Mouse (Mus musculus) lung, adult 2 months (tissue): Measurements from ENCODE around the gene Gm26657. TPM values are rescaled to one million over a fixed set of nuclear protein-coding genes. Genes with fewer than 3 reads are reported as not detected.

Experiments used
- DNase-seq: peaks from one replicate; pipeline ENCODE4 v3.0.0; 2022
- H3K4me1 ChIP-seq: fragments of 200-500 bp; 2 replicates; pipeline ENCODE4 v1.6.1; 2011; ENCODE audit warnings: low read length; ENCODE audit not compliant: control insufficient read depth, insufficient read depth
- H3K4me3 ChIP-seq: fragments of 200-500 bp; replicated peaks from 2 replicates; pipeline ENCODE3; 2011; ENCODE audit warnings: low read depth, mild to moderate bottlenecking, control low read depth, low read length; ENCODE audit errors: extremely low read depth
- CTCF ChIP-seq: fragments of 200-500 bp; IDR thresholded peaks from 2 replicates; pipeline ENCODE4 v1.5.1; 2011; ENCODE audit warnings: mild to moderate bottlenecking, low read length, control low read depth; ENCODE audit not compliant: insufficient read depth
- POLR2A ChIP-seq: fragments of 200-500 bp; IDR thresholded peaks from 2 replicates; pipeline ENCODE4 v1.6.1; 2011; ENCODE audit warnings: low read depth, mild to moderate bottlenecking, control low read depth, low read length, borderline replicate concordance; ENCODE audit errors: extremely low read depth
- WGBS: fragments of 180-500 bp; shearing (Covaris S2); methylation state at CpG from one replicate; pipeline ENCODE4 v1.1.7; 2018; 5-methylcytosine and 5-hydroxymethylcytosine counted together
- polyA plus RNA-seq: library from polyadenylated mRNA; depleted of rRNA; stranded (reverse); fragments of >200 nt; gene quantifications from 2 replicates; pipeline ENCODE4 v1.2.3, GENCODE M21; 2012; rRNA removed

The Gm26657 gene
- not detected in 2 replicates for polyA plus RNA-seq

- Histone ChIP-seq H3K4me1 (no peaks in the 10 kb centered on the region), H3K4me3 (no peak within 1 kb of the TSS)
- TF ChIP-seq POLR2A = no peak
- no peak for TF ChIP-seq CTCF
- no peak for DNase-seq
- WGBS = 84% methylated on average over 18 of the region's 18 CpGs
These were observed at the start of gene Gm26657 for GRCm38 (mm10) chr4:56740020-56740485. TSS of gene Gm26657 (plus strand) at chr4:56740070.

- Histone ChIP-seq H3K4me3 (no peak overlapping the region), H3K4me1 (no peaks in the 10 kb centered on the region)
- no peak for DNase-seq
- WGBS = 75% methylated on average over 7 of the region's 7 CpGs
- TF ChIP-seq POLR2A (no peak), CTCF (no peak)
These were observed 43.5 kb upstream of the Gm26657 start for GRCm38 (mm10) chr4:56696401-56696800.

- H3K4me3 ChIP-seq = no peak overlapping the region
- no peak for DNase-seq
- no peaks in the 10 kb centered on the region for H3K4me1 ChIP-seq
- TF ChIP-seq POLR2A (no peak), CTCF (no peak)
- WGBS = 21% methylated on average over 5 of the region's 5 CpGs
These were observed 41.2 kb upstream of the Gm26657 start for GRCm38 (mm10) chr4:56698671-56699070.

GRCm38 (mm10) chr4:56702234-56702633 is 37.6 kb upstream of the Gm26657 start:
- TF ChIP-seq CTCF = no peak
- no peak for TF ChIP-seq POLR2A
- Histone ChIP-seq H3K4me3 (no peak overlapping the region), H3K4me1 (no peaks in the 10 kb centered on the region)
- WGBS = 28% methylated on average over 10 of the region's 10 CpGs
- no peak for DNase-seq

GRCm38 (mm10) chr4:56713155-56713554 is 26.7 kb upstream of the Gm26657 start:
- WGBS = 93% methylated on average over 3 of the region's 3 CpGs
- no peak for DNase-seq
- H3K4me1 ChIP-seq = no peaks in the 10 kb centered on the region
- TF ChIP-seq CTCF (no peak), POLR2A (no peak)
- no peak overlapping the region for H3K4me3 ChIP-seq

- no peak overlapping the region for H3K4me3 ChIP-seq
- WGBS = 40% methylated on average over 5 of the region's 5 CpGs
- DNase-seq = no peak
- no peaks in the 10 kb centered on the region for H3K4me1 ChIP-seq
- TF ChIP-seq POLR2A (no peak), CTCF (no peak)
These were observed 23.1 kb upstream of the Gm26657 start for GRCm38 (mm10) chr4:56716801-56717200.

GRCm38 (mm10) chr4:56717932-56718331 is 21.9 kb upstream of the Gm26657 start:
- 86% methylated on average over 3 of the region's 3 CpGs for WGBS
- TF ChIP-seq CTCF = no peak
- no peak for TF ChIP-seq POLR2A
- Histone ChIP-seq H3K4me1 (no peaks in the 10 kb centered on the region), H3K4me3 (no peak overlapping the region)
- no peak for DNase-seq

GRCm38 (mm10) chr4:56718573-56719442 is 21.1 kb upstream of the Gm26657 start:
- no peak overlapping the region for H3K4me3 ChIP-seq
- TF ChIP-seq CTCF = no peak
- no peak for TF ChIP-seq POLR2A
- no peaks in the 10 kb centered on the region for H3K4me1 ChIP-seq
- DNase-seq = no peak
- WGBS = 63% methylated on average over 12 of the region's 12 CpGs

GRCm38 (mm10) chr4:56719456-56719855 is 20.4 kb upstream of the Gm26657 start:
- H3K4me1 ChIP-seq = no peaks in the 10 kb centered on the region
- DNase-seq = no peak
- TF ChIP-seq CTCF (no peak), POLR2A (no peak)
- no peak overlapping the region for H3K4me3 ChIP-seq
- 61% methylated on average over 9 of the region's 9 CpGs for WGBS

- Histone ChIP-seq H3K4me1 (no peaks in the 10 kb centered on the region), H3K4me3 (no peak overlapping the region)
- TF ChIP-seq POLR2A = no peak
- TF ChIP-seq CTCF = no peak
- 75% methylated on average over 9 of the region's 9 CpGs for WGBS
- no peak for DNase-seq
These were observed 19.5 kb upstream of the Gm26657 start for GRCm38 (mm10) chr4:56720403-56720802.

- Histone ChIP-seq H3K4me3 (no peak overlapping the region), H3K4me1 (no peaks in the 10 kb centered on the region)
- DNase-seq = peak; percentile 17
- 33% methylated on average over 3 of the region's 3 CpGs for WGBS
- TF ChIP-seq POLR2A = no peak
- peak; percentile 49 for TF ChIP-seq CTCF
These were observed 18.4 kb upstream of the Gm26657 start for GRCm38 (mm10) chr4:56721469-56721868.
